Mouse (Mus musculus) ovary, postnatal 36 days (tissue): Measurements from ENCODE around the gene Pkmyt1.
A peak's percentile ranks its signal among the peaks of the same experiment; 100 is the strongest.

Experiments used
- DNase-seq: peaks from one replicate; pipeline ENCODE4 v3.0.0; 2022; ENCODE audit warnings: low spot score, mixed read lengths

Pkmyt1 gene

DNA sequence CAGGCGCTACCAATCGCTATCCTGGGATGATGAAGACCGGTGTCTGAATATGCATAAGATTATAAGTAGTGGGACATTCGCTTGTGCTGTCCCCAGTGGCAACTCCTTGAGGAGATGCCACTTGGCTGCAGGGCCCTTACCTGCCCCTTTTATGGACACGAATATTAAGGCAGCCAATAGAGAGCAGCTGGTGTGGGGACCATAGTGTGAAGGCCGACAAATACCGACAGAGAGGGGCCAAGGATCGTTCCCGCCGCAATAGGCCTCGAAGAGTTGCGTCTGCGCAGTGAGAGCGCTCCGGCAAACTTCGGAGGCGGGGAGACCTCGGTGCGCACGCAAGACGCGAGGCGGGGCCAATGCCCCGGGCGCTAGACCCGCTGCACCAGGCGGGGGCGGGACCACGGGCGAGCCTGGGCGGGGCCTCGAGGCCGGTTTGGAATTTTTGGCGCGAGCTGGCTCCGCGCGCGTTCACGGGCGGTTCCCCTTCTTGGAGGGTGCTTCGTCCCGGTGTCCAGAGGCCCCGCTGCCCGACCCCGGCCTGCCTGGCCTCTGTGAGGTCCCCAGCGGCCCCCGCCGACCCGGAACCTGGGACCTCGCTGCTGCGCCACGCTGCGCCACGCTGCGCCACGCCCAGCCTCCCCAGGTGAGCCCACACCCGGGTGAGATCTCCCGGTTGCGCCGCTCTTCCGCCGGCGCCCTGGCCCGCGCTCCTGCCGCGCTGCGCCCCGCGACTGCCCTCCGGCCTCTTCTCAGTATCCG is at the start of gene Pkmyt1:
Pkmyt1 (plus strand) TSS at position 338 of the 759 bp plus-strand sequence.
- DNase-seq: peak; percentile 97

DNA sequence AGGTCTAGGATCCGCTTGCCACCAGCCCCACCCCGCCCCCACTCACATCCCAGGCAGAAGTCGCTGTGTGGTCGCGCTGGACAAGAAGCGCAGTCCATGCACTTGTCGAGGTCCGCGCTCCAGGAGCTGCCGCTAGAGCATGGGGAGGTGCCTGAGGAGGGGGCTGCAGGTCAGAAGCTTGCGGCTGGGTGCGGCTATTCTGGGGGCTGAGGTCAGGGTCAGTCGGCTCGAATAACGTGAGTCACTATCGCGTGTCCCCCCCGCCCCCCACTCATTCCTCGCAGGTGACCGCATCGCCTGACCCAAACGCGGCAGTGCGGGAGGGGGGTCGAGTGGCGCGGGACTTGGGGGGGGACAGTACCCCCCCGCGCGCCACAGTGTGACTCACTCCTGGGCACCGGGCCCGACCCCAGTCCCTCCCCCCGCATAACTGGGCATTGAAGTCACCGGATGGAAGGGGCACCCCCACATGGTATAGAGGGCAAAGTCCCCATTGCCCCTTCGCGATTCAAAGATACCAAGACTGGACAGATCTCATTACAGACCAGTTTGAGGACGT is 49.6 kb upstream of the Pkmyt1 start:
- peak; percentile 40 for DNase-seq

DNA sequence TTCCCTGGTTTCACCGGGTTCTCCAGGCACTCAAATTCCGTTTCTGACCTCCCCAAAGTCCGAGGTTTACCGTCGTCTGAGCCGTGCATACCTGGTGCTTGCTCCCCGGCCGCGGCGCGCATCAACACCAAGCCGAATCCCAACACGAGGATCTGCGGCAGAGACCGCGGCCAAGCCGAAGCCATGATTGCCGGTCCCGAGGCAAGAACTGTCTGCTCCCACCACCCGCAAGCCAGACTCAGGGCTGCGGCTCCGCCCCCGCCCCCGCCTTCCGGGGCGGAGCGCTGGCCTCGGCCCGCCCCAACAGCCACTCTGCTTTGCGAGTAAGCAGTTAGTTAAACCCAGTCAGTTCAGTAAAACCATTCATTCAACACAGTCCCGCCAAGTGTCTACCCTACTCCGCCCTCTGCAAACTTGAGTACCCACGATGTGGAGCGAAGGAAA is 48.9 kb upstream of the Pkmyt1 start, which contains the start of gene Tnfrsf12a:
Tnfrsf12a (minus strand) TSS at position 233 of the 444 bp plus-strand sequence.
- DNase-seq: peak; percentile 85

DNA sequence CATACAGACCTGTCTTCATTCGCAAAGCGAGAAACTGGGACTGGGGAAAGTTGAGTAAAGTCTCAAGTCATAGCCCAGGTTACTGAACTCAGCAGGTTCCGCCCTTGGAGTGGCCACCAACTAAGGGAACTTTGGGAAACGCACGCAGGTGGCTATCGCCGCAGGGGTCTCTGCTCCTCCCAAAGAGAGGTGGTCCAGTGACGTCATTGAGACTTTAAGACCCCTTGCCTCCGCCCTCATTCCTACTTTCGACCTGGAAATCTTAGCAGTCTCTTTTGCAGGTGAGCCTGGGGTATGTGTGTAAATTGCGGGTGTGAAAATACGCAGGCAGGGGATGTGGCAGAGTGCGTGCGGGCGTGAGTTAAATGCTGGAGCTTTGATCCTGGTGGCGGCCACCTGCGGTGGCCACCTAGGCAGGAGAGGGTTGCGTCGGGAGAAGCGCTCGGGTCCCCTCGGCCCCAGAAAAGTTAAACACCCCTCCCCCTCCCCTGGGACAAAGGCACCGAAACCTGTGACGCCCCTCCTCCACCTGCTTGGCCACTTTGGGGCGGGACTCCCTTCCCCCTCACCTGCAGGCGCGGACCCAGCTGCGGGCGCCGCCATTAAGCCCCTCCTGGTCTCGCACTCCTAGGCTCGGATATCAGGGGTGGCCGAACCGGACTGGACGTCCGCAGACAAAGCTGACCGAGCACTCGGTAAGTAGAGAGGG is 46.9 kb upstream of the Pkmyt1 start, which contains the start of gene Cldn6:
Cldn6 (plus strand) TSS at position 123 of the 709 bp plus-strand sequence.
- DNase-seq: no peak

DNA sequence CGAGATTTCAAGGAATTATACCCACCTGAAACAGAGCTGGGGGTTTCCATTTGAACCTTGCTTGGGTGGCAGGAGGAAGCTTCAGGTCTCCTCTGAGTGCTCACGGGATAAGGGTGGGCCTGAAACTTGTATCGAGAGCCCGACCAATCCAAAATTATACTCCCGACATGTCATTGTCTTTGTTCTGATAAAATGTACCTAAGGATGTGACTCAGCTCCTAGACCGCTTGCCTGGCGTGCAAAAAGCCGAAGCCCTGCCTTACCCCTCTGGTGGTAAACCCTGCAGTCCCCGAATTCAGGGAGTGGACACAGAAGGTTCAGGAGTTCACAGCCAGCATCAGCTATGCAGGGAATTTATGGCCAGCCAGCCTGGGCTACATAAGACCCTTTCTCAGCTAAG is 45.8 kb upstream of the Pkmyt1 start:
- DNase-seq: no peak

DNA sequence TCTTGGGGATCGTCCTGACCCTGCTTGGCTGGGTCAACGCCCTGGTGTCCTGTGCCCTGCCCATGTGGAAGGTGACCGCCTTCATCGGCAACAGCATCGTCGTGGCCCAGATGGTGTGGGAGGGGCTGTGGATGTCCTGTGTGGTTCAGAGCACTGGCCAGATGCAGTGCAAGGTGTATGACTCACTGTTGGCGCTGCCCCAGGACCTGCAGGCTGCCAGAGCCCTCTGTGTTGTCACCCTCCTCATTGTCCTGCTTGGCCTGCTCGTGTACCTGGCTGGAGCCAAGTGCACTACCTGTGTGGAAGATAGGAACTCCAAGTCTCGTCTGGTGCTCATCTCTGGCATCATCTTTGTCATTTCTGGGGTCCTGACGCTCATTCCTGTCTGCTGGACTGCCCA is 45.0 kb upstream of the Pkmyt1 start:
- DNase-seq: no peak

DNA sequence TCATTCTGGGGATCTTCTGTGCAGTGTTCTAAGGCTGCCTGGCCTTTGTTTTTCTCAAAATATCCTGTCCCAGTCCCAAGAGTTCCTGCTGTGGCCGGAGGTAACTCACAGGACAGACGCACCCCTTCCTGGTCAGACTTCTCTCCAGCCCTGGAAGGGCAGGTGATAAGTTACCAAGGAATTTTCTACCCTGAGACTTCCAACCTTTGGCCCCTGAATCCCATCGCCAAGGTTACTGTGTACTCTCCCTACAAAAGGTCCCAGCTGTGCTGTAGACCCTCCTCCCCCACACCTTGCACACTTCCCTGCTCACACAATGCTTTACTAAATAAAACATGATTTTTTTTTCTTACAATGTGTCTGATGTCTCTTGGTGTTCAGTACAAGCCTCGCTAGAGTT is 44.0 kb upstream of the Pkmyt1 start:
- no peak for DNase-seq

DNA sequence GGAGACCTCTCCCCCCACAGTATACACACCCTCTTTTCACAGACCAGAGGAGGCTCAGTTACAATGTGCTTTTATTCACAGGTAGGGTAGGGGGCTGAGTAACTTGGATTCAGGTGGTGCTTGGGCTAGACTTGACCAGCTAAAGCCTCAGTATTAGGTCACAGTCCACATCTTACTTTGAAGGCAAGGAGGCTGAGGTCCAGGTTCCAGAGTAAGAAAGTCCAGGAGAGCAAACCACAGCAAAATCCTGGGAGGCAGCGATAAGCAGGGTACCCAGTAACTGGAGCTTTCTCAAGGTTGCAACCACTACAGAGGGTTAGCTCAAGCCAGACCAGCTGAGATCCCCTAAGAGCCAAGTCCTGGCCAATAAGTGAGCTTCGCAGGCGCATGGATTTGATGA is 43.6 kb upstream of the Pkmyt1 start:
- no peak for DNase-seq

DNA sequence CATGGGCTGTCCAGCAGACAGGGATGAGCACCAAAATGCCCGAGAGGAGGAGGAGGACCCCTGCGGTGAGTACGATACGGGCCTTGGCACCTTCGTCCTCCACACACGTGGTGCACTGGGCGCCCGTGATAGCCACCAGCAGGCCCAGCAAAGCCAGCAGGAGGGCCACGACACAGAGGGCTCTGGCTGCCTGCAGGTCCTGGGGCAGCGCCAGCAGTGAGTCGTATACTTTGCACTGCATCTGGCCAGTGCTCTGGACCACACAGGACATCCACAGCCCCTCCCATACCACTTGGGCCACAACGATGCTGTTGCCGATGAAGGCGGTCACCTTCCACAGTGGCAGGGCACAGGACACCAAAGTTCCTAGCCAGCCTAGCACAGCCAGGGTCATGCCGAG is 42.9 kb upstream of the Pkmyt1 start:
- DNase-seq: no peak

DNA sequence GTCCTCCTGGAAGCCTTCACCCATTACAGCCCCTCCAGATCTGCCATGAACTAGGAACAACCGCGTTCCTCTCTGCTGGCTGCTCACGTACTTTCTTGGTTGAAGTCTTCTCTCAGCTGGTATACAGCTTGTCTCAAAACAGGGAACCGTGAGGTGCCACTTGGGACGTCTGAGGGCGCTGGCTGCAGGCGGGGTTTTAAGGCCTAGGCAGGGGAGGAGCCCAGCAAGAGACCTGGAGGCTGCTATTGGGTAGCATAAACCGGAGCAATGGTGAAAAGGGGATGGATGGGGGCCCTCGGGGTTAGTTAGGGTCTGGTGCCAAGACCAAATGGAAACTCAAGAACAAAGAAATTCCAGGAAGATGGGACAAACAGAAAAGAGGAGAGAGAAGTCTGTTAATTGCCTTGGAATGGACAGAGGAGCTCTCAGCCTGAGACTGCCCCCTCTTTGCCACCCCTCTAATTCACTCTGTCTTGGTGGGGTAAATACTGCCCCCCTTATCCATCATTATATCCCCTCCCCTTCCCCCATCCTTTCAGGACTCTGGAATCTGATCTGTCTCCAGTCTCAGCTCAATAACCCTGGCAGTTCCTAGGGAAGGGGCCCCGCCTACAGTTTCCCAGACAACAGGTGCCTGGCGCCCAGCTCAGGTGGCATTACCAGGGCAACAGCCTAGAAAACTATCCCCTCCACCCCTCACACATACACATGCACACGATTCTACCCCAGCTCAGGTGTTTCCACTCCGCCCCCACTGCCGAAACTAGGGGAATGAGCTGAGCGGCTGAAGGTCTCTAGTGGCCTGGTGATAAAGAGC is 42.1 kb upstream of the Pkmyt1 start, which contains the start of gene Cldn9:
Cldn9 (minus strand) TSS at position 171 of the 817 bp plus-strand sequence.
- no peak for DNase-seq

DNA sequence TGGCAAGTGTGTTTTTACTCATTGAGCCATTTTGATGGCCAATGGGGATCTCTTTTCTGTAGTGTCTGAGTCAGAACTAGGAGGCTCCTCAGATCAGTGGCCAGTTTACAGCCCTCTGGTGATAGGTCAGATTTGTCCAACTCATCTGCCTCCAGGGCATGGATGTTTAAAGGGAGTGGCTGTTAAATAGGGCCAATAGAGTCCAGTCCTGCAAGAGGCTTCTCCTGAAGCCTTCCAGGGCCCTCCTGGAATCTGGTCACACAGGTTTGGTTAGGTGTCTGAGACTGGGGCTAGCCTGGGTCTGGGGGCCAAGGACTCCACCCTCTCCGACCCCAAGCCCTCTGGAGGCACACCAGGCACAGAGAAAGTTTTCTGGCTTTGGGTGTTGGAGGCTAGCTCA is 31.6 kb upstream of the Pkmyt1 start:
- no peak for DNase-seq

DNA sequence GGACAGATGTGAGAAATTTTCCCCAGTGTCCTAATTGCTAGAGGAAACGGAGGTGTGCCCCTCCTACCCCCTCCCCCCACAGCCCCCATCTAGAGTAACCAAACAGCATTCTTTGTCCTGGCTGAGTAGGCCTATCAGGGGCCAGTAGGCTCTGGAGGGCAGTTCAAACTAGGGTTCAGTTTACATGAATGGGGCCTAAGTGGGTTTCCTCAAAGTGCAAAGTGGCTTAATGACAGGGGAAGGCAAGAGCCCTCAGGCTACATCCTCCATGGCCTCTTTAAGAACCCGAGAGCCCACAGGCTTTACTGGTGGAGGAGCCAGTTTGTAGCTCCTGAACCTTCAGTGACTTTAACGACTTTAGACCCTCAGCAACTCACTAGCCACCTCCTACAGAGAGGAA is 30.3 kb upstream of the Pkmyt1 start:
- DNase-seq: no peak

DNA sequence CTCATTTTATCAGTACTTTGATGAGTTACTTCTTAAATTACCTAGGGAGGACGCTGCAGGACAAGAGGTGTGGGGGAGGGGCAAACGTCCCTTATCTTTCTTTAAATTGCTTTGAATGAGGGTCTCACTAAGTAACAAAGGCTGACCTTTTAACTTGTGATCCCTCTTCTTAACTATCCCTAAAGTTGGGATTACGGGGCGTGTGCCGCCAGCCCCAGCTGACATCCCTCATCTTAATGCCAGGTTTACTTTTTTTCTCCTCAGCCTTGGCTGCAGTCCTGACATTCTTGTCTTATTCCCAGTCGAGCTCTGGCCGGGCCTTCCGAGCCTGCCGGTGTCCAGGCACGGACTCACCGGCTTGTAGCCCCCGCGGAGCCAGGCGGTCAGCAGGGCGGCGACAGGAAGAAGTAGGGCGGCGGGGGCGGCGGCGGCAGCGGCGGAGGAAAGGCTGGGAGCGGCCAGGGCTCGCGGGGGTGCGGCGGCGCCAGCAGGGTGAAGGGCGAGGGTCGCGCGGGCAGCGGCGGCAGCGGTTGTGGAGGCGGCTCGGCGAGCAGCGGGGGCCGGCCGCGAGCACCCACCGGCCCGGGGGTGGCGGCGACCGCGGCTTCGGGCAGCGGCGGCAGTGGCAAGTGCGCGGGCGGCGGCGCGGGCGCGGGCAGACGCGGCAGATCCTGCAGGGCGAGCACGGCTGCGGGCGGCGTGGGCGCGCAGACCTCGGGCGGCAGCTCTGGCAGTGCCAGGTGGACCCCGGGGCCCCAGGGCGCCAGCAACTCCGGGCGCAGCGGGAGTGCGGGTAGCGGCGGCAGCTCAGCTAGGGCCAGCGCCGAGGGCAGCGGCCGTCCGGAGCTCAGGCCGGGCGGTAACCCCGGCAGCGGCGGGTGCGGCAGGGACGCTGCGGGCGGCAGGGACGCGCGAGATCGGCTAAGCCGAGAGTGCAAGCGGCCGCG is 26.7 kb upstream of the Pkmyt1 start:
- DNase-seq: peak; percentile 41

DNA sequence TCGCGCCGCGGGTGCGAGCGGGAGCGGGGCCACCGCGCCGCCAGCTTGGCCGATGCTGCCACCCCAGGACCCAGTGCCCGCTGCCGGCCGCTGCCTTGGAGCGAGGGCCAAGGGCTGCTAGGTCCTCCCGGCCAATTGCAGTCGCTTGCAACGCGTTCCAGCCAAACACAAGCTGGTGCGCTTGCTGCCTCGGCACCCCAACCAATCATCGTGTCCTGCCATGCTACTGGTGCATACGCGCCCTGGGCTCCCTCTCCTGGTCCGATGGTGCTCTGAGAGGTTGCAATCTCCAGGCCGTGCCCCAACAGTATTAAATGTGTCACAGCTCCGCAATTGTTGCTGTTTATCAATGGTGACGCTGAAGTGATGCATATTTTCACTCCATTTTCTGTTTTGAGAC is 26.1 kb upstream of the Pkmyt1 start:
- DNase-seq: peak; percentile 85

DNA sequence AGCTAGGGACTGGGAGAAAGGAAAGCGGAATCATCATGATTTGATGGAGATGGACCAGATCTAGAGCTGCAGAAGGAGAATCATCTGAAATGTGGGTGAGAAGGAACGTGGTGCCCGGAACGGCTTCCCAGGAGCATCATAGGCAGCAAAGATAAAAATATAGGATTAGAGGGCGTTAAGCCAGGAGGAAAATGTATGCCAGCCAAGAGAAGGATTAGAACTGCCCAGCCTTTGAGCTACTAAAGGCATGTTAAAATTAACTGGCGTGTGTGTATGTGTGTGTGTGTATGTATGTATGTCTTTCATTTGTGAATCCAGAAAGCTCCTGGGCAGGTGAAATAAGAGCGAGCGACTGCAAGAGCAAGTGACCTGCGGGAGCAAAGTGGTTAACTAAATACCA is 22.8 kb upstream of the Pkmyt1 start:
- DNase-seq: no peak

DNA sequence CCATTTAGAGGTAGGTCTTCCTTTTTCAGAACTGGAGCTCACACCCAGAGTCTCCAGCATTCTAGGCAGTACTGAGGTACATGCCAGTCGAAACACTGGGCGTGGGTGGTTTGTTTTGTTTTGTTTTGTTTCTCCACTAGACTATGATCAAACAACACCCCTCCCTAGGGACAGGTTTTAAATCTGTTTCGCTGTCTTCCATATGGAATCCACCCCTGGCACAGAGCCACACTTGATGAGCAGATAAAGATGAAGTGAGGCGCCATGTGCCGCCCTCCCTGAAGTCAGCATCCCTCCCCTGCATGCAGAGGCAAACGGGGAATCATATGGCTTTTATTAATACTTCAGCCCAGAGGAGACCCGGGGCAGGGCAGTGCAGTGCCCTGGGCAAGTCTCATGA is 21.4 kb upstream of the Pkmyt1 start:
- no peak for DNase-seq

DNA sequence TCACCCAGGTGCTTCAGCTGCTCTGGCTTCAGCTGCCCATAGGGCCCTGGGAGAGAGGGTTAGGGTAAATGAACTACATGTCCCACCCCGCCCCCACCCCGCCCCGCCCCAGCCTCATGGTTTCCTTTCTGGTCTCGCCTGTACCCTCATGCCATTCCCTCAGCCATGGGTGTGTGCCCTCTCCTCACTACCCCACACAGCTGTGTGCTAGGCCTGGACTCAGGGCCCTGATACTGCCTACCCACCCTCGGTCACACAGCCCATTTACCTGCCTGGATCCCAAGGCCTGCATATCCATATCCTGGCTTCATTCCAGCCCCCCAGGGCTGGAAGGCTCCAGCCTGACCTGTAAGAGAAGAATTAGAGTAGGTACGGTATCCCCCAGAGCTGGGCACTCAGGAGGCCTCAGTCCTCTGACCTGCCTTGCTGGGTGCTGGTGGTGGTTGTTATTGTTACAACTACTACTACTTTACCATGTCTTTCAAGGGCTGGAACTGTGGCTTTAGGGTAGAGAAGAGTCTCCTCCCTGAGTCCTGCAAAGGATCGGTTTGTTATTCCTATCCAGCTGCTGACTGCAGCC is 20.5 kb upstream of the Pkmyt1 start:
- DNase-seq: no peak

DNA sequence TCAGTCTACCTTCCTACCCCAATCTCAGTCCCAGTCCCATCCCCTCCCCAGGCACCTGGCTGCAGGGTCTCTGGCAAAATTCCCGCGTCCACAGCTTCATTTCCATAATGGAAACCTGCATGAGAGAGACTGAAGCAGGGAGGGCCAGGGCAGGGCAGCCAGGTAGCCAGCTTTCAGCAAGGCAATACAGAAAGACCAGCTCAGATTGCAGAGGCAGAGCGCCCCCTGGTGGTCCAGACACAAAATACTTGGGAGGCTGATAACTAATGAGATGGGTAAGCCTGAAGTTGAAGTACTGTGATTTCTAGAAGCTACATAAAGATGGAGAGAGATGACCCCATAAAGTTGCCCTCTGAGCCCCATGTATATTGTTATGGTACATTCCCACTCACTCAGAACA is 19.9 kb upstream of the Pkmyt1 start:
- DNase-seq: peak; percentile 69

DNA sequence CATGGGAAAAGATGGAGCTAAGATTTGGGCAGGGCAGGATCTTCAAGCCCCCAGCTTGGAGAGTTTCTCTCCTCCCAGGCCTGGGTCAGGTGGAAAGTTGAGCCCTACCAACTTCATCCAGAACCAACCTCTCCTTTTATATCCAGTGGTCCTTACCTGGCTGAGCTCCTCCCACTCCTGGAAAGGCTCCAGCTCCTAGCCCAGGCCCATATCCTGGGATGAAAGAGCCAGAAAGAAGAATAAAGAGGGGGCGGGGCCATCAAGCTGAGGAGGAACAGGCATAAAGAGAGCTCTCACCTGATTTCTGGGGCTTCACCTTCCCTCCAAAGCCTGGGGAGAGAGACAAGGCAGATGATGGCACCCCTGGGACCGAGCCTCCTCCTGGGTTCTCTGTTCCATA is 9.1 kb upstream of the Pkmyt1 start:
- no peak for DNase-seq

DNA sequence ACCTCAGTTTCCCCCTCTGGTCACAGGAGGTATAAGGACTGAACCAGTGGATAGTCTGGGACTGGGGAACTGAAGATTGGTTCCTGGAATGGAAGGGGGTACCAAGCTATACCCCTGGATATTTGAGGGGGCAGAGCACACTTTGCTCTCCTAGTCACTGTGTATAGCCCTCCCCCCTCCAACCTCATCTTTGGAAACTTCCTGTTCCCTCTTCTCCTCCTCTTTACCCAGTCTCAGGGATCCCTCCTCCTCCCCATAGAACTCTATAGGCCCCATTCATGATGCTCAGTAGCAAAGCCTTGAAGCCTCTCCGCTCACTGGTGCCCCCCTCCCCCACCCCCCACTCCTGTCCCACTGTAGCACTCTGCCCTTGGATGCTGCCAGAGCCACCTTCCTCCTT is 6.7 kb upstream of the Pkmyt1 start:
- no peak for DNase-seq

DNA sequence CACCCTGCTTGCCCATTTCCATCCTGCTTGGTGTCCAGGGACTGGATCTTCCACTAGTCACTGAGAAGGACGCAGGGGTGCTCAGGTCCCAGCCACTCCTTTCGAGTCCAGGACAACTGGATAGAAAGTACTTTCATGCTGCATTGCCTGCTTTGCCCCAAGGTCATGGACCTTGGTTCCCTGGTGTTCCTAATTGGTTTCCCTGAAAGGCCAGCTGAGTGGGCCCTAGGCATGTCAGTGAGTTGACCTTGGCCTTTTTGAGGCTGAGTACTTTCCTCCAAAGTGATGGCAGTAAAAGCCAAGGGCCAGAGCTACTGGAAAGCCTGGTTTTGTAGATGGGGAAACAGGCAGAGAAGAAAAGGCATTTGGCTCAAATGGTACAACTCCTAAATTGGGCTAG is 4.2 kb upstream of the Pkmyt1 start:
- DNase-seq: no peak
